25 mouse cellular contexts compared by ENCODE assay signal in the genomic region with DNA sequence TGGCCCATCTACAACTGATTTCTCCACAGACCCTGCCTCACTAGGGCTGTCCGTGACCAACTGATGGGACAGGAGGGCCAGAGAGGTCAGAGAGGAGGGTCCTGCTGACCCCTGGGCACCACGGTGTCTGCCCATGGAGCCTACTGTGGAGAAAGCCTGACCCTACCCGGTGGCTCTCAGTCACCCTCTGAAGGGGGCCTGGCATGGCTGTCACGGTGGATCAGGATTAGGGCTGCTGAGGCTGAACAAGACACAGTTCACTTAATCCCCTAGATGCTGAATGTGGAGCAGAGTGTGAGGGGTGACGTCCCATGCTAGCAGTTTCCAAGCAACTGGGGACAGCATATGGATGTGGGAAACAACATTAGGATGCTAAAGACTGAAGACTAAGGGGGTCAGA. TPM values are rescaled to one million over a fixed set of nuclear protein-coding genes. Genes with fewer than 3 reads are reported as not detected.
DNase-seq lines count a peak whose midpoint lies in the region; ATAC-seq lines count a peak whose summit lies in the region.
"Had no signal": no experiment of that assay in that cellular context is flagged by ENCODE, and none has a peak within 500 bp of the region (broad histone marks: within the 10 kb centered on the region; RNA-seq: fewer than 3 reads in every experiment).

No protein-coding gene starts in this region.

- no peaks in the 10 kb centered on the region for H3K27me3 ChIP-seq in midbrain, embryonic 11.5 days (ENCODE audit: control insufficient read depth, insufficient read depth, low read length)
- H3K27me3 ChIP-seq in midbrain, embryonic 15.5 days (replicated peaks), result no peaks in the 10 kb centered on the region

- peaks cover 7% of the 10 kb centered on the region for H3K4me1 ChIP-seq in midbrain, embryonic 11.5 days (ENCODE audit: control insufficient read depth, insufficient read depth, low read length)
- peaks cover 8% of the 10 kb centered on the region for H3K4me1 ChIP-seq in midbrain, embryonic 15.5 days
- H3K4me1 ChIP-seq: hindbrain, embryonic 15.5 days had no signal

- H3K4me3 ChIP-seq in midbrain, embryonic 11.5 days (ENCODE audit: low read depth, low read length), result no peak overlapping the region
- H3K4me3 ChIP-seq in midbrain, embryonic 15.5 days, result no peak overlapping the region
- H3K4me3 ChIP-seq: embryonic facial prominence, embryonic 13.5 days; forebrain, embryonic 12.5 days; heart, embryonic 10.5 days; hindbrain, embryonic 15.5 days had no signal

- 22% methylated on average over 5 of the region's 5 CpGs for WGBS in midbrain, embryonic 11.5 days
- 32% methylated on average over 5 of the region's 5 CpGs for WGBS in midbrain, embryonic 15.5 days

- no peak overlapping the region for H3K4me2 ChIP-seq in midbrain, embryonic 11.5 days
- H3K4me2 ChIP-seq in midbrain, embryonic 15.5 days, result no peak overlapping the region
- H3K4me2 ChIP-seq: embryonic facial prominence, embryonic 13.5 days; forebrain, embryonic 12.5 days; hindbrain, embryonic 15.5 days had no signal

- H3K36me3 ChIP-seq in midbrain, embryonic 11.5 days (ENCODE audit: control insufficient read depth, insufficient read depth, low read length), result no peaks in the 10 kb centered on the region
- H3K36me3 ChIP-seq in midbrain, embryonic 15.5 days (replicated peaks), result no peaks in the 10 kb centered on the region
- H3K36me3 ChIP-seq: embryonic facial prominence, embryonic 13.5 days; forebrain, embryonic 12.5 days; heart, embryonic 10.5 days; hindbrain, embryonic 15.5 days had no signal

- H3K9ac ChIP-seq in midbrain, embryonic 11.5 days (ENCODE audit: low read length), result no peak overlapping the region; the same call in 1 of the 2 replicates
- no peak overlapping the region for H3K9ac ChIP-seq in midbrain, embryonic 15.5 days
- H3K9ac ChIP-seq: embryonic facial prominence, embryonic 13.5 days; forebrain, embryonic 12.5 days; hindbrain, embryonic 15.5 days had no signal

- peak; percentile 89 for DNase-seq in heart, adult 11 months
- DNase-seq in heart, postnatal 10 days, result no peak
- DNase-seq in midbrain, embryonic 11.5 days (ENCODE audit: low spot score, missing footprints), result peak; percentile 92
- DNase-seq in retina, embryonic 14.5 days (ENCODE audit: low spot score), result peak; percentile 66
- DNase-seq in layer of hippocampus, postnatal 10 days (ENCODE audit: low spot score in 2 of 2), result no peak
- no peak for DNase-seq in left cerebral cortex, postnatal 14 days (ENCODE audit: low spot score in 2 of 2)
- DNase-seq: adrenal gland, postnatal 14 days; cerebellum, adult 11 months; cerebellum, adult 9-10 months; cerebellum, postnatal 25 days; gastrocnemius, postnatal 25 days; heart, adult 18-20 months; heart, postnatal 14 days had no signal

- intact Hi-C loops in heart, postnatal 10 days (cut with DNase I), result loop anchor here (2.0 to 10.0 kb wide), 3 partner anchors 68 to 261 kb away; a partner anchor contains a TSS
- intact Hi-C loops in left cerebral cortex, postnatal 14 days (cut with DNase I), result loop anchor here (10.0 kb wide), 1 partner anchor 261 kb away; no protein-coding TSS in a partner anchor

- H3K9me3 ChIP-seq in midbrain, embryonic 11.5 days (ENCODE audit: control insufficient read depth, low read length), result no peaks in the 10 kb centered on the region
- H3K9me3 ChIP-seq in midbrain, embryonic 15.5 days, result no peaks in the 10 kb centered on the region
- H3K9me3 ChIP-seq: embryonic facial prominence, embryonic 13.5 days; forebrain, embryonic 12.5 days; heart, embryonic 10.5 days; hindbrain, embryonic 15.5 days had no signal

- peak; percentile 86 for ATAC-seq in midbrain, embryonic 11.5 days (ENCODE audit: low FRiP score)
- ATAC-seq in midbrain, embryonic 15.5 days (replicated peaks), result peak; percentile 71
- ATAC-seq in megakaryocyte progenitor cell, adult 5-6 weeks (replicated peaks; ENCODE audit: poor library complexity), result no peak
- ATAC-seq: activated CD4-positive, CD25-positive, alpha-beta regulatory T cell, adult 4 months; forebrain, embryonic 16.5 days had no signal

- peak overlapping the region; percentile 63 for H3K27ac ChIP-seq in midbrain, embryonic 11.5 days (ENCODE audit: low read depth, low read length)
- H3K27ac ChIP-seq in midbrain, embryonic 15.5 days, result no peak overlapping the region
- H3K27ac ChIP-seq: embryonic facial prominence, embryonic 13.5 days; forebrain, embryonic 12.5 days; heart, embryonic 10.5 days; hindbrain, embryonic 15.5 days had no signal

RNA-seq across cellular contexts. Expression of a gene that starts 9.3 kb away (rescaled TPM):
- 10 to 100 TPM; 45.0 to 47.4 TPM for total RNA-seq in heart, postnatal 10 days (2021)
- polyA plus RNA-seq in midbrain, embryonic 11.5 days (2014; fragmentation: Nextera tagmentation; extraction: Ambion mirVana), result 8.8 and 11.8 TPM in 2 replicates
- polyA plus RNA-seq in midbrain, embryonic 15.5 days (2015; fragmentation: Nextera tagmentation; extraction: Ambion mirVana), result 4.6 and 7.1 TPM in 2 replicates
- 1 to 10 TPM; 5.1 to 5.2 TPM for total RNA-seq in layer of hippocampus, postnatal 10 days (2021)
- total RNA-seq in left cerebral cortex, postnatal 14 days (2021), result 1 to 10 TPM; 8.8 to 9.3 TPM
- not detected in 2 replicates for total RNA-seq in megakaryocyte progenitor cell, adult 5-6 weeks (2015)
- total RNA-seq in megakaryocyte progenitor cell, adult 5-6 weeks (2017), result not detected in 2 replicates
- total RNA-seq: hematopoietic stem cell, adult 5-6 weeks; MEL had no signal
- polyA plus RNA-seq: activated CD4-positive, CD25-positive, alpha-beta regulatory T cell, adult 4 months; C2C12 had no signal

RNA-seq across cellular contexts. Expression of a gene that starts 24.4 kb away (rescaled TPM):
- total RNA-seq in heart, postnatal 10 days (2021), result not detected
- polyA plus RNA-seq in midbrain, embryonic 11.5 days (2014; fragmentation: Nextera tagmentation; extraction: Ambion mirVana), result 0.22 and 0.33 TPM in 2 replicates
- polyA plus RNA-seq in midbrain, embryonic 15.5 days (2015; fragmentation: Nextera tagmentation; extraction: Ambion mirVana), result 0.11 and 0.19 TPM in 2 replicates
- 1 to 10 TPM; 1.8 to 2.0 TPM for total RNA-seq in layer of hippocampus, postnatal 10 days (2021)
- 1 to 10 TPM; 1.8 to 1.9 TPM for total RNA-seq in left cerebral cortex, postnatal 14 days (2021)
- not detected in 2 replicates for total RNA-seq in megakaryocyte progenitor cell, adult 5-6 weeks (2015)
- not detected in 2 replicates for total RNA-seq in megakaryocyte progenitor cell, adult 5-6 weeks (2017)
- total RNA-seq: hematopoietic stem cell, adult 5-6 weeks had no signal
- polyA plus RNA-seq: activated CD4-positive, CD25-positive, alpha-beta regulatory T cell, adult 4 months had no signal

RNA-seq across cellular contexts. Expression of a gene that starts 40.0 kb away (rescaled TPM):
- total RNA-seq in heart, postnatal 10 days (2021), result under 1 TPM in 1 of 2 experiments, not detected in 1; 0.10 TPM
- polyA plus RNA-seq in midbrain, embryonic 11.5 days (2014; fragmentation: Nextera tagmentation; extraction: Ambion mirVana), result 0.15 and 0.18 TPM in 2 replicates
- polyA plus RNA-seq in midbrain, embryonic 15.5 days (2015; fragmentation: Nextera tagmentation; extraction: Ambion mirVana), result 0.14 and 0.33 TPM in 2 replicates
- 1 to 10 TPM in 1 of 2 experiments, under 1 TPM in 1; 0.91 to 1.1 TPM for total RNA-seq in layer of hippocampus, postnatal 10 days (2021)
- total RNA-seq in left cerebral cortex, postnatal 14 days (2021), result 1 to 10 TPM; 2.2 to 2.4 TPM
- not detected in 2 replicates for total RNA-seq in megakaryocyte progenitor cell, adult 5-6 weeks (2015)
- total RNA-seq in megakaryocyte progenitor cell, adult 5-6 weeks (2017), result not detected in 2 replicates
- total RNA-seq: hematopoietic stem cell, adult 5-6 weeks; MEL had no signal
- polyA plus RNA-seq: activated CD4-positive, CD25-positive, alpha-beta regulatory T cell, adult 4 months; C2C12; forebrain, embryonic 16.5 days; heart, embryonic 10.5 days; heart, embryonic 14.5 days had no signal

Comparison
In these comparisons a context has a peak if more than half of its experiments do, and no peak if none do; other contexts are left out.
1. DNase-seq: peak in heart, adult 11 months (single experiment), midbrain, embryonic 11.5 days (single experiment) and retina, embryonic 14.5 days (single experiment); none in heart, postnatal 10 days (0 of 2), layer of hippocampus, postnatal 10 days (0 of 2) and left cerebral cortex, postnatal 14 days (0 of 2).
2. RNA of a gene that starts 9.3 kb away (total RNA-seq): 45.0 to 47.4 TPM in heart, postnatal 10 days, 8.8 to 9.3 TPM in left cerebral cortex, postnatal 14 days and 5.1 to 5.2 TPM in layer of hippocampus, postnatal 10 days; not detected in megakaryocyte progenitor cell, adult 5-6 weeks; every median in the first group is over 4 times any median in the second.